Mouse (Mus musculus): Measurements from ENCODE around the gene Ifitm10. TPM values are rescaled to one million over a fixed set of nuclear protein-coding genes. Genes with fewer than 3 reads are reported as not detected.
"Not testable (repeated sequence)": the region's sequence is repeated elsewhere in the genome, so short reads cannot be mapped to it uniquely, and the experiment has no call there.

Ifitm10 gene
- total RNA-seq, 2 experiments from 2014 or later: 2.8 to 6.8 TPM

DNA sequence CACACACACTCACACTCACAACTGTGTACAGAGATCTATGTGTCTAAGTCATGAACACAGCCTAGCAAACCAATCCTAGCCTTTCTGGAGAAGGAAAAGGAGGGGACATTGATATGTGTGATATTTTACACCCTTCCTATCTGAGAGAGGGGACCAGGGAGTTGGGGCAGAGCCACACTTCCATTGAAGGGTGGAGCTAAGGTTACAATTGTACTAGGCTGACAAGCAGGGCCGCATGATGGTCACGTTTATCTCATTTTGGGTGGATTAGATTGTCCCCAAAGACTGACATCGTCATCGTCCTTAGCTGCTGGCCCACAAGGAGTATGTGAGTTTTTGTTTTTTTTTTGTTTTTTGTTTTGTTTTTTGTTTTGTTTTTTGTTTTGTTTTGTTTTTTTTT, 42.3 kb downstream of the Ifitm10 start:
- intact Hi-C loops (cut with DNase I): loop anchor here (5.0 to 10.0 kb wide), 3 partner anchors 164 to 251 kb away; partner anchors contain the start of gene Tnnt3
- DNase-seq: no peak

DNA sequence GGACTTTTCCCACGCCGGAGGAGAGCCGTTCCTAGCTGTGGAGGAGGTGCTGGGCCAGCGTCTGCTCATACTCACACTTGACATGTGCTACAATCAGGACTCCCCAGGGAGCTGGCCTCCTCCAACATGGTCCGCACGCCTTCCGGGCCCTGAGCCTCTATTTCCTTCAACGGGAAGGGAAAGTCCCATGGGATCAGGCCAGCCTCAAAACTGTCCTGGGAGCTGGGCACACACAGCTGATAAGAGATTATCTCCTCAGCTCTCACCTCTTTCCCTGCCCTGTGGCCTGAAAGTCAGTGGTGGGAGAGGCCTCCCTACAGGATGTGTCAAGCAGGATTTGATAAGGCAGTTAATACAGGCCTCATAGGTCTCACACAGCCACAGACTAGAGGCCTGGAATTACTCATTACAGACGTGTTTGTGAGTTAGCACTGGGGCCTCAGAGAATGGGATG, 43.3 kb downstream of the Ifitm10 start:
- intact Hi-C loops (cut with DNase I): loop anchor here (5.0 to 10.0 kb wide), 3 partner anchors 165 to 252 kb away; partner anchors contain the start of gene Tnnt3
- DNase-seq: peak in 1 of 2 experiments; percentile 19

DNA sequence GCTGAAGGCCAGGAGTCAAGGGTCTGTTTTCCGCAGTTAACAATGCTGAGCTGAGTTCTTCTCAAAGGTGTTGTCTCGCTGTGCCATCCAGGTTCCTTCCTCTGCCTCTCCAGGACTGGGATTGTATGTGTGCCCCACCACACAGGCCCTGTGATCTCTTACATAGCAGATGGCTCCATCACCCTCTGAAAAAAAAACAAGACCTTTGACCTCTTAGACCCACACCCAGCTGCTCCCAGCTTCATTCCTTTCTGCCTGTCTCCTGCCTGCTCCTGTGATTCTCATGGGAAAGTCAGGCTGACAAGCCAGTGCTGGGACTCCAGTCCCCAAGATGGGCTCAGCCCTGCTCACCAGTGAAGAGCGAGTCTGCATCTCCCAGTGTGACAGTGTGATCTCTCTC, 45.0 kb downstream of the Ifitm10 start:
- intact Hi-C loops (cut with DNase I): no loop called here
- DNase-seq: no peak

DNA sequence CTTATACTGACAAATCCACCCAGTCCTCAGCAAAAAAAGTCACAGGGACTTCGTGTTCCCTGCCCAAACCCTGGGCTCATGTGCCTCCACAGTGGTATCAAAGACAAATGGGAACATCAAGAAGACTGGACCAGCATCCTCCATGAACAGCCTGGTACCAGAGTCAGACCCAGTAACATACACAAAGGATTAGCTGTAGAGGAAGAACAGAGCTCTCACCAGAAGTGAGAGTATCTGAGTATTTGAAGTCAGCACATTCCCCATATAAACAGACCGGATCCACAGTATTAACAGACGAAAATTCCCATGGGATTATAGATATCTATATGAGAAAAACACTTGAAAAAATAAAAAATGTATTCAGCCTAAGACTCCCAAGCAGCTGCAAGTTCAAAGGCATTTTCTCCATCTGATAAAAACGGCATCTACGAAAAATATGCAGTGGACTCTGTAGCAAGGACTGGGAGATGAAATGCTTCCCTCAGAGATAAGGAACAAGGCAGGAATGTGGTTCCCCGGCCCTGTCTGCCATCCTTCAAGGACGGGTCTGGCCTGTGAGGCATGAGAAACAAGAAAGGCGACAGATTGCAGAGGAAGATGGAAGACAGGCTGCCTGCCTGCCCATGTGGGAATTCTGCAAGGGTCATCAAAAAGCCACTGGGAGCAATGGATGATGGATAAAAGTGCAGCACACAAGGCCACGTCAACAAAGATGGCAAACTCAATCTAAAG, 46.7 kb downstream of the Ifitm10 start:
- intact Hi-C loops (cut with DNase I): no loop called here
- DNase-seq: no peak

DNA sequence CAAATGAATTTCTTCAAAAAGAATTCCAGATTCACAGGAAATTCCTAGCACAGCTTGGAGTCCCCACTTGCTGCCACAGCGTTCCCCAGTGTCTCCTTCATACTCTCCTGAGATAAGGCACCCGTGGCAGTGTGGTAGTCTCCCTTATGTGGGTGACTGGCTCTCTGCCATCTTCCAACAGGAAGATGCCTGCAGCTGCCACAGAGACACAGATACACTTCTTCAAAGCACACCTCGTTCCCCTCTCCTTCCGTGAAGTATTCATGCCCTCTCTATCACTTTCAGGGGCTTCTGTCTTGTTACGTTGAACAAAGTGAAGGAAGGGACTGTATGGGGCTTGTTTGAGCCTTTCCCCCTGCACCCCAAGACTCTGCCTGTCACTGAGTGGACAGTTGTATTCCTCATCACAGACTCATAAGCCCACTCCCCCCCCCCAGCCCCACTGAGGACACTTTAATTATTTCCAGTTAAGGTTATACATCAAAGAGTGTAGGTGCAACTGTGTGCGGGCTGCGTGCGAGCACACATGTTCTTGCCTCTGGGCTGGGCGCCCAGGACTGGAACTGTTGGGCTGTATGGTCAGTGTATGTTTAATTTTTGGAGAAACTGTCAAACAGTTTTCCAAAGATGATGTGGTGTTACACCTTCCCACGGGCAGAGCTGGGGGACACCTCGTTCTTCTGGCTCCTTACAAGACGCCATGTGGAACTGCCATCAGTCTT, 50.0 kb downstream of the Ifitm10 start:
- intact Hi-C loops (cut with DNase I): no loop called here

DNA sequence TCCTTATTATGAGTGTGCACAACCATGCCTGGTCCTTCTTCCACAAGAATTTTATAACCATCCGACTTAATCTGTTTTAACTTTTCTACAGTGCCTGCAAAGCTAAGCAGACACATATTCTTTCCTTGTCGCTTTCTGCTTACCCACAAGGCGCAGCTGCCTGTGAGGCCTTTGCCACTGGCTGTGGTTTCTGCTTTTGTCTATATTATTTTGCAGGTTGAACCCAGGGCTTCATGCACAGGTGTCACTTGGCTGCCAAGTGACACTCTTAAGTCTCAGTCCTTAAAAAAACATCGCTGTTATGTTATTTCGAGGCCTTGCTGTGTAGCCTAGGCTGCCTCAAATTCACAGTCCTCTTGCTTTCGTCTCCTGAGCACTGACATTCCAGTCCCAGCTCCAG, 50.9 kb downstream of the Ifitm10 start:
- DNase-seq: no peak
- intact Hi-C loops (cut with DNase I): no loop called here

More for the DNA sequence above, 50.0 kb downstream of the Ifitm10 start:
- DNase-seq: no peak

DNA sequence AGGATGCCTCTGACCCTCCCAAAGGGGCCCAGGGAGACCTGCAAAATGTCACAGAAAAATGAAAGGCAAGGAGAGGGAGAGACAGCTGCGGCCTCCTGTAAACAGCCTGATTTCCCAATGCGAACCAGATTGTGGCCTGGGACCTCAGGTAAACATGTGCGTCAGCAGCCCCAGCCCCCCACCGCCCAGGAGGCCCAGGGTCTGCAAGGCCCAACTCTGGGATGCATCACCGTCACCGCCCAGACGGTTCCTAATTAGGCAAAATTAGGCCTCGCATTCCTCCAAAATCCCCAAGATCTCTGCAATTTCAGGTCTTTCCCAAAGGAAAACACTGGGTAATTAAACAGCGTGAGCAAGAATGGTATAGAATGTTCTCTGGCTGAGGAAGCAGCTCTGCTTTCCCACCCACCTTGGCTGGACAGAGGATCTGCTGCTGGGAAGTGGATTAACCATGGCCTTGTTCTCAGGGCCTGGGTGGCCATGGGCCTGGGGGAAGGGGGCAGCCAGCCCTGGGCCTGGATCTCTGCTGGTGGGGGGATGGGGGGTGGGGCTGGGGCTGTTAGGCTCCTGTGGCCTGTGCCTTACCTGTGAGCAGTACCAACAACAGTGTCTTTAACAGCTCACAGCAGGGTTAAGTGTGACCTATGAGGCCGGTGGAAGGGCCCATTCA, 51.8 kb downstream of the Ifitm10 start:
- intact Hi-C loops (cut with DNase I); DNase-seq: not testable (repeated sequence)

DNA sequence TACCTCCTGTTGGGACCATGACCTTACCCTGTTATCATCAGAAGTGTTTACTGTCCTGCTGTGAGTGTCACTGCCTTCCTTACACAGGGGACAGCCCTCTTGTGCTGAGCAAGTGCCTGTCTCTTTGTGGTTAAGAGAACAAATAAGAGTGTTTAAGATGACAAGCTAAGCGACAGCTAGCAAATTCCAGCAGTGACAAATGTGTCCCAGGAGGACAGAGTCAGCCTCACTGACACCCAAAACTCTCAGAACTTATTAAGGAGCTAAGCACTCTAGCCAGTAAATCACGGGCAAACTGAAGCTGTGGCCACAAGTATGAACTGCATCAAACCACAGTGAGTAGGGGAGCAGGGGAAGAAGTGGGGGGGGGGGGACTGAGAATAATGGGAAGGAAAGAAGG, 52.6 kb downstream of the Ifitm10 start:
- DNase-seq: no peak
- intact Hi-C loops (cut with DNase I): no loop called here

DNA sequence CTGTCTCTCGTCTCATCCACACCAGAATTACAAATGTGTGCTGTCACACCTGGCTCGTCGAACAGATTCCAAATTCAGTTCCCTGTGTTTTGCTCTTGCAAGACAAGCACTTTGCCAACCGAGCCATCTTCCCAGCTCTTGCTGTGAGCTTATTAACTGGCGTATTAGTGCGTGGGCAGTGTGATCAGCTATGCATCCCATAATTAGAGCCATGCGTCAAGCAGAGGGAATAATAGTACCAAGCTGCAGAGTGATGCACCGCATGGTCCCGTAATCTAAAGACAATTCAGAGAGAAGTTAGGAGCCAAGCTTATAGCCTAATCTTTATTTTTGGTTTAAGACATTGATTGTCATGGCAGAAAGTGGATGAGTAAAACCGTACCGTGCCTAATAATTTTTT, 54.4 kb downstream of the Ifitm10 start:
- DNase-seq: no peak
- intact Hi-C loops (cut with DNase I): loop anchor here (5.0 kb wide), 3 partner anchors 223 to 358 kb away; no protein-coding TSS in a partner anchor

DNA sequence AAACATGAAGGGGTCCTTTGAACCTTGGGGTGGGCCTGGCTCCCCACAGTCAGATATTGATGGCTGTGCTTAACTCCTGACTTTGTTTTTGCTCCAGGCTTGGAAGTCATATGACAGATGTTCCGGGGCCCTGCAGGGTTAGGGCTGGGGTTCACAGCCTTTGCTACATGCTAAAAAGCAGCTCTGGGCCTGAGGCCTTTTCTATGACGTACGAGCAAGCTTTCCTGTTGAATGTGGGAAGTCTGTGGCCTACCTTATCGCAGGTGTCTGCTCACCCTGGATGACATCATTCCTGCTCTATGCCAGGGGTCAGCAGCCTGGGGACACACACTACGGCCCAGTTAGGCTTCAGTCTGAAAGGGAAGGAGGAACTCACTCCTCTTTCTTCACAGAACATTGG, 56.3 kb downstream of the Ifitm10 start:
- DNase-seq: no peak
- intact Hi-C loops (cut with DNase I): loop anchor here (5.0 kb wide), 3 partner anchors 225 to 360 kb away; no protein-coding TSS in a partner anchor

DNA sequence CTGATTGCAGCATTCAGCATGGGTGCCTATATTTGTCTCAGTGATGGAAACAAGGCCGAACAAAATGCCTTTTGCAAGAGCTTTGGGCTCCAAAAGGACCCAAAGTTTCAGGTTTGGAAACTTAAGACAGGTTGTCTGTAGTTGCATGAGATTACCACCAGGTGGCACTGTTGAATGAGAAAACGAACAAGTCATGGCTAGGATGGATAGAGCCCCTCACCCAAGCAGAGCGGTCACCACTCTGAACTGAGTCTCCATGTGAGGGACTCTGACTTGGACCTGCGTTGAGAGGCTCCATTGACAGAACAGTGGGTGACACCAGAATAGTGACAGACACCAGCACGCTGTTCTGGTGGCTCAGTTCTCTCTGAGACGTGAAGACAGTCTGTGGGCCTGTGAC, 57.0 kb downstream of the Ifitm10 start:
- no peak for DNase-seq

DNA sequence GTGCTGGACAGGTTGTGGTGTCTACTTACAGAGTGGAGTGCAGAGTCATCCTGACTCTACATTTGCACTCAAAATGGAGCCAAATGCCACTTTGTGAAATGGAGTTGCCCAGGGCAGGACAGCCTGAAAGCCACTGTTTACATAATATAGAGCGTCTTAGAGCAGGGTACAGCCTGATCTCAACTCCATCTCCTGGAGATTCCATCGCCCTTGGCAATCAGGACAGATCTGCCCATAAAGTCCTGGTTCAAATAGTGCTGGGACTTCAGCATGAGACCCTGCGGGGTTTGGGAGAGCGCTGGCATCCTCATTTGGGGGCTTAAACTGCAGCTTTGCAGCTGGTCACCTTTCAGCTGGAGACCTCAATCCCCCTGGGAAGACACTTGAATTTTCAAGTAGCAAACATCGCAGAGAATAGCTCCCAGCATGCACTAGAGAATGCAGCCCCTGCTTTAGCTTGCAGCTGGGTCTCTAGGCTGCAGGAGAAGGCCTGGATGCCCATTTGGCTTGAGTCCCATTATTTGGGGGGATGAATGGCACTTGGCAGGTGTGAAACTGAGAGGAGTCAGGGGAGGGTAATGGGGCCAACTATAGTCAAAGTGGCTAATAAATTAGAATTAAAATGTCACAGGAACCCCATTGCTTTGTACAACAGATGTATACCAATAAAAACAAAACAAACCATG, 58.8 kb downstream of the Ifitm10 start:
- intact Hi-C loops (cut with DNase I): loop anchor here (5.0 kb wide), 3 partner anchors 228 to 363 kb away; no protein-coding TSS in a partner anchor
- DNase-seq: no peak

More for the DNA sequence above, 57.0 kb downstream of the Ifitm10 start:
- intact Hi-C loops (cut with DNase I): loop anchor here (5.0 kb wide), 3 partner anchors 226 to 361 kb away; no protein-coding TSS in a partner anchor

DNA sequence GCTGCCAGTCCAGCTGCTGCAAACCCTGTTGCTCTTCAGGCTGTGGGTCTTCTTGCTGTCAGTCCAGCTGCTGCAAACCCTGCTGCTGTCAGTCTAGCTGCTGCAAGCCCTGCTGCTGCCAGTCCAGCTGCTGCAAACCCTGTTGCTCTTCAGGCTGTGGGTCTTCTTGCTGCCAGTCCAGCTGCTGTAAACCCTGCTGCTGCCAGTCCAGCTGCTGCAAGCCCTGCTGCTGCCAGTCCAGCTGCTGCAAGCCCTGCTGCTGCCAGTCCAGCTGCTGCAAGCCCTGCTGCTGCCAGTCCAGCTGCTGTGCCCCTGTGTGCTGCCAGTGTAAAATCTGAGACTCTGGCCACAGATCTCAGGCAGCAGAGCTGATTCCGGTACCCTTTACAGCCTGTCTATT, 69.6 kb downstream of the Ifitm10 start:
- DNase-seq; intact Hi-C loops (cut with DNase I): not testable (repeated sequence)

DNA sequence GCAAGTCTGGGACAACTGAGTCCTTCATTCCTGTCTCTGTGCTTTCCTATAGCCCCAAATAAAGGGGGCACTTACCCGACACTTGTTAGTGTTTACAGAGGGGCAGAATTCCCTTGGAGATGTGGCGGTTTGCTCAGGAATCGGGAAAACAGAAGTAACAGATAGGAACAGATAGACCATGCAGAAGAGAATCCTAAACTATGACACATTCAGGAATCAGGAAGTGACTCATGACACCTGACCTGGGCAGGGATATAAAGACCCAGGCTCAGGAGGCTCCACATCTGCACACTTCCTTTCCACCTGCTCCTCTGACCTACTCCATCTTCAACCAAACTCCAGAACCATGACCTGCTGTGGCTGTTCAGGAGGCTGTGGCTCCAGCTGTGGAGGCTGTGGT, 70.3 kb downstream of the Ifitm10 start, which contains the start of gene Krtap5-4:
Gene Krtap5-4, plus strand, starts transcription at position 301 of the 400 bp plus-strand sequence.
- intact Hi-C loops (cut with DNase I): no loop called here
- DNase-seq: no peak

DNA sequence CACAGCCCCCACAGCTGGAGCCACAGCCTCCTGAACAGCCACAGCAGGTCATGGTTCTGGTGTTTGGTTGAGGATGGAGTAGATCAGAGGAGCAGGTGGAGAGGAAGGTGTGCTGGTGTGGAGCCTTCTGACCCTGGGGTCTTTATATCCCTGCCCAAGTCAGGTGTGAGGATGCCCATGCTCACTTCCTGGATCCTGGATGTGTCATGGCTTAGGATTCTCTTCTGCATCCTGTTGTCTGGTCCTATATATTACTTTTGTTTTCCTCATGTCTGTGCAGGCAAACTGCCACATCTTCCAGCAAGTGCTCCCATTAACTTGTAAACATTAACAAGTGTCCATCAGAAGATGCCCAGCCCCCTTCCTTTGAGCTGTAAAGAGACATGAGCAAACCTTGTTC, 76.5 kb downstream of the Ifitm10 start, which contains the start of gene Krtap5-1:
Gene Krtap5-1, minus strand, starts transcription at position 101 of the 400 bp plus-strand sequence.
- intact Hi-C loops (cut with DNase I); DNase-seq: not testable (repeated sequence)

DNA sequence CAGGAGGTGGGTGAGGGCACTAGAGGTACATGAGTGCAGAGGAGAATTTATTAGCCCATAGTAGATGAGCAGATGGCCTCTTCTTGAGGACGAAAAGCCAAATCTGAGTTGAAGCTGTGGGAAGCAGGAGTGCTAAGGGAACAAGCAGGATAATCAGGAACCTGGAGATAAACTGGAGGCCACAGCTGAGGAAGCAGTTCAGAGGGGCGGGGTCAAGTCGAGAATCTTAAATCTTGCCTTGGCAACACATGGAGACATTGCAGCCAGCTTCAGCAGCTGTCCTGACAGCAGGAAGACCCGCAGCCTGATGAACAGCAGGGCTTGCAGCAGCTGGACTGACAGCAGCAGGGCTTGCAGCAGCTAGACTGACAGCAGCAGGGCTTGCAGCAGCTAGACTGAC, 77.4 kb downstream of the Ifitm10 start:
- DNase-seq; intact Hi-C loops (cut with DNase I): not testable (repeated sequence)

DNA sequence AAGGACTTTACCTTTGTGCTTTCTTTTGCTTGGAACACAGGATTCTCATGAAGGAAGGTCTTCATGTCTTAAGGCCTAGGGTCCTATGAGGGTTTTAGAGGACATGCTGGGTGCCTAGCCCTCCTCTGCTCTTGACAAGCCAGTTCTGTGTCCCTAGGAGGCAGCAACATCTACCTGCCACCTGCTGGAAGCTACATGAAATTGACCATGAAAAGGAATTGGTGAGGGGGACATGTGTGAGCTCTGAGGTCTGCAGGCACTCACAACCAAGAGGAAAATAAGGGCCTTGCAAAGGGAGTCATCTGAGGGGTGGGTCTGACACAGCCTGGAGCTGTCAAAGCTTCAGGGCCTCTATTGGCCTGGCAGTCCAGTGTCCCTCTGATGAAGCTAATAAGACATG, 78.1 kb downstream of the Ifitm10 start:
- no peak for DNase-seq
- intact Hi-C loops (cut with DNase I): no loop called here

DNA sequence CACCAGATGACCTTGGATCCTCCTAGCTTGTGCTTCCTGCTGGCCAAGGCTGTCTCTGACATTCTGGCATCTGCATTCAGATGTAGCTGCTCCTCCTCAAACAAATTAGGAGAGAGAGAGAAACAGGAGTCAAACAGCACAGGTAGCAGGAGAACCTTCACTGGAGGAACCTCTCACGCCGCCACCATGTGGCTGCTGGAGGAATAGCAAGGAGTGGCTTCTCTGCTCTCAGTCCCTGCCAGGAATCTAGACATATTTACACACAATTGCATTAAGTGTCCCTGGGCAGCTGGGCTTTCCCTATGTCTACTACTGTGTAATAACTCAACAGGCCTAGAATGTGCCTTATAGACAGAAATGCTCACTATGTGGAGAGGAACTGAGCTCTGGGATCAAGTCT, 79.7 kb downstream of the Ifitm10 start:
- DNase-seq; intact Hi-C loops (cut with DNase I): not testable (repeated sequence)

DNA sequence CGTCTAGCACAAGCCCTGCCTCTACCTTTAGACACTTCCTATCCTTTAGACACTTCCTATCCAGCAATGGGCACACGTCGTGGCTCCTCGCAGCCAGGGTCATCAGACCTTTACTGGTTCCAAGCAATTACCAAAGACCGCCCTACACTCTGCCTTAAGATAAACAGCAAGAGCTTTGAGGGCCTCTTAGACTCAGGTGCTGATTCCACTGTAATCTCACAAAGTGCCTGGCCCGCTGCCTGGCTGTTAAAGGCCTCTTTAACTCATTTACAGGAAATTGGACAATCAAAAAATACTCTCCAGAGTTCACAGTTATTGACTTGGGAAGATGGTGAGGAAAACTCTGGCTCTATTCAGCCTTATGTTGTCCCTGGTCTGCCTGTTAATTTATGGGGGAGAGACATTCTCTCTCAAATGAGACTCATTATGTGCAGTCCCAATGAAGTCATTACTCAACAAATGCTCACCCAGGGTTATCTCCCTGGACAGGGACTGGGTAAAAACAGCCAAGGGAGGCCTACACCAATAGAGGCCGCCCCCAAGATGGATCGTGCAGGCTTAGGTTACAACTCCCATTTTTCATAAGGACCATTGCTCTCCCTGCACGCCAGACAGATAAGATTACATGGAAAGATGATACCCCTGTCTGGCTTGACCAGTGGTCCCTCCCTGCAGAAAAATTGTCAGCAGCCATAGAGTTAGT, 87.5 kb downstream of the Ifitm10 start:
- DNase-seq; intact Hi-C loops (cut with DNase I): not testable (repeated sequence)
